Mouse (Mus musculus) testis, adult 2 months (tissue): ENCODE results near the gene Lmf1.

ENCODE experiments used
- CTCF ChIP-seq: fragments of 200-500 bp; IDR thresholded peaks from 2 replicates; pipeline ENCODE4 v1.5.1; 2012; ENCODE audit warnings: low read depth, mild to moderate bottlenecking, inconsistent platforms, low read length, moderate library complexity; ENCODE audit not compliant: control insufficient read depth, insufficient read depth, insufficient replicate concordance
- POLR2A ChIP-seq: fragments of 200-500 bp; IDR thresholded peaks from 2 replicates; pipeline ENCODE4 v1.6.1; 2012; ENCODE audit warnings: low read depth, mild to moderate bottlenecking, inconsistent platforms, low read length, moderate library complexity; ENCODE audit not compliant: control insufficient read depth

GRCm38 (mm10) chr17:25681636-25682035 is 102.8 kb downstream of the Lmf1 start:
- no peak for TF ChIP-seq CTCF
- TF ChIP-seq POLR2A, result no peak
